ENCODE assay signal across 15 mouse cellular contexts in the genomic region with DNA sequence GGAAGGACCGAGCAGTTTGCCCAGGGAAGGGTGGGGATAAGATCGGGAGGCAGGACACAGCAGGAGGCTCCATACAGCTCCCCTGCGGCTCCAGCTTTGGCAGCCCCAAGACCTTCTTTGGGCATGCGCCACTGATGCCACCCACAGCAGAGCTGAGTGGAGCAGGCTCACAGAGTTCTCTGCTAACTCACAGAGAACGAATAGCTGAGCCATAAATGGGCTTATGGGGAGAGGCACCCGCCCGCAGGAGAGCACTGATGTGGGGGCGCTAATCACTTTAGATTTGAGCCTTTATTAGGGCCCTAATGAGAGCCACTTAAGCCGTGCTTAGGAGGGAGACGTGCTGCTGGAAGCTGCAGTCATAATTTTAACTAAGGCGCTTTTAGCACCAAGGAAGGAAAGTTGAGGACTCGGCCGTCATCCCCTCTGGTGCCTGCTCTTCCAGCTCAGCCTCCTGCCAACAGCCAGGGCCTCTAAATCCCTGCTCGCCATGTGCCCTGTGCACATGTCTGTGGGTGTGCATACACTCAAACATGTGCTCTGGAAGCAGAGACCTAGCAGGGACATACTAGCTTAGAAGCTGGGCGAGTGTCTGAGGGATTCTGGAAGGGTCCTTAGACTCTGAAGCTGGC. TPM values are rescaled to one million over a fixed set of nuclear protein-coding genes. Genes with fewer than 3 reads are reported as not detected.
DNase-seq lines count a peak whose midpoint lies in the region; ATAC-seq and TF ChIP-seq lines count a peak whose summit lies in the region.
"Had no signal": no experiment of that assay in that cellular context is flagged by ENCODE, and none has a peak within 500 bp of the region (broad histone marks: within the 10 kb centered on the region; RNA-seq: fewer than 3 reads in every experiment).

No protein-coding gene starts in this region.

- no peaks in the 10 kb centered on the region for H3K27me3 ChIP-seq in forebrain, embryonic 13.5 days
- no peaks in the 10 kb centered on the region for H3K27me3 ChIP-seq in forebrain, embryonic 10.5 days (ENCODE audit: poor library complexity, severe bottlenecking)
- H3K27me3 ChIP-seq in limb, embryonic 15.5 days = no peaks in the 10 kb centered on the region
- no peaks in the 10 kb centered on the region for H3K27me3 ChIP-seq in midbrain, embryonic 13.5 days
- H3K27me3 ChIP-seq: heart, embryonic 13.5 days; limb, embryonic 13.5 days had no signal

- H3K4me2 ChIP-seq in forebrain, embryonic 13.5 days = no peak overlapping the region
- H3K4me2 ChIP-seq in limb, embryonic 15.5 days = no peak overlapping the region
- no peak overlapping the region for H3K4me2 ChIP-seq in midbrain, embryonic 13.5 days (replicated peaks)
- H3K4me2 ChIP-seq: heart, embryonic 13.5 days; limb, embryonic 13.5 days had no signal

- no peak for DNase-seq in forebrain, embryonic 10.5 days (ENCODE audit: extremely low spot score, low spot score)
- DNase-seq in layer of hippocampus, postnatal 10 days (ENCODE audit: low spot score in 2 of 2) = peak; percentile 63 to 66
- no peak for DNase-seq in embryo, embryonic 10.5 days (ENCODE audit: low spot score)
- DNase-seq in gastrocnemius, adult 18-20 months (ENCODE audit: low spot score) = no peak
- DNase-seq: cerebellum, adult 11 months; lung, postnatal 36 days; thymus, postnatal 4 days had no signal

- no peaks in the 10 kb centered on the region for H3K9me3 ChIP-seq in forebrain, embryonic 13.5 days (replicated peaks)
- H3K9me3 ChIP-seq in forebrain, embryonic 10.5 days = no peaks in the 10 kb centered on the region
- H3K9me3 ChIP-seq in limb, embryonic 15.5 days = no peaks in the 10 kb centered on the region
- H3K9me3 ChIP-seq in midbrain, embryonic 13.5 days = no peaks in the 10 kb centered on the region
- H3K9me3 ChIP-seq: heart, embryonic 13.5 days; limb, embryonic 13.5 days had no signal

- peak; percentile 44; the same call in 1 of the 2 replicates for TF ChIP-seq POLR2A in cortical plate, adult 2 months (IDR thresholded peaks at IDR 0.05; ENCODE audit: extremely low read depth, insufficient read depth, low read length)

- H3K27ac ChIP-seq in forebrain, embryonic 13.5 days = peak overlapping the region; percentile 17; the same call in 1 of the 2 replicates
- no peak overlapping the region for H3K27ac ChIP-seq in forebrain, embryonic 10.5 days
- H3K27ac ChIP-seq in cortical plate, adult 2 months (ENCODE audit: insufficient read depth, low read length) = peak overlapping the region; percentile 86
- H3K27ac ChIP-seq in limb, embryonic 15.5 days = peak overlapping the region; percentile 22; the same call in 1 of the 2 replicates
- H3K27ac ChIP-seq in midbrain, embryonic 13.5 days = no peak overlapping the region
- H3K27ac ChIP-seq: heart, embryonic 13.5 days; limb, embryonic 13.5 days had no signal

- H3K4me3 ChIP-seq in forebrain, embryonic 13.5 days = no peak overlapping the region
- no peak overlapping the region for H3K4me3 ChIP-seq in forebrain, embryonic 10.5 days
- no peak overlapping the region for H3K4me3 ChIP-seq in cortical plate, adult 2 months (ENCODE audit: insufficient read depth, low read length)
- no peak overlapping the region for H3K4me3 ChIP-seq in limb, embryonic 15.5 days
- no peak overlapping the region for H3K4me3 ChIP-seq in midbrain, embryonic 13.5 days (replicated peaks)
- H3K4me3 ChIP-seq: heart, embryonic 13.5 days; limb, embryonic 13.5 days; myocyte had no signal

- H3K4me1 ChIP-seq in forebrain, embryonic 13.5 days = peaks cover 50% of the 10 kb centered on the region
- peaks cover 4% of the 10 kb centered on the region; the same call in 1 of the 2 replicates for H3K4me1 ChIP-seq in forebrain, embryonic 10.5 days
- H3K4me1 ChIP-seq in cortical plate, adult 2 months (ENCODE audit: control insufficient read depth, insufficient read depth, low read length) = peaks cover 31% of the 10 kb centered on the region
- H3K4me1 ChIP-seq in limb, embryonic 15.5 days = no peaks in the 10 kb centered on the region
- peaks cover 35% of the 10 kb centered on the region for H3K4me1 ChIP-seq in midbrain, embryonic 13.5 days (replicated peaks)
- H3K4me1 ChIP-seq: limb, embryonic 13.5 days had no signal

- 0 out of 2 replicates have a peak overlapping the region, but pooled peaks have one; percentile 2 for H3K9ac ChIP-seq in forebrain, embryonic 13.5 days
- H3K9ac ChIP-seq in limb, embryonic 15.5 days = no peak overlapping the region
- no peak overlapping the region; the same call in 1 of the 2 replicates for H3K9ac ChIP-seq in midbrain, embryonic 13.5 days (replicated peaks)
- H3K9ac ChIP-seq: heart, embryonic 13.5 days; limb, embryonic 13.5 days had no signal

- peaks cover 80% of the 10 kb centered on the region for H3K36me3 ChIP-seq in forebrain, embryonic 13.5 days (ENCODE audit: poor library complexity, severe bottlenecking)
- H3K36me3 ChIP-seq in forebrain, embryonic 10.5 days (replicated peaks) = peaks cover 94% of the 10 kb centered on the region
- H3K36me3 ChIP-seq in limb, embryonic 15.5 days = peaks cover 88% of the 10 kb centered on the region
- peaks cover 92% of the 10 kb centered on the region for H3K36me3 ChIP-seq in midbrain, embryonic 13.5 days

- ATAC-seq in forebrain, embryonic 13.5 days = no peak
- no peak for ATAC-seq in limb, embryonic 15.5 days (ENCODE audit: insufficient number of reproducible peaks, low FRiP score, low TSS enrichment, low read depth)
- ATAC-seq in midbrain, embryonic 13.5 days = no peak
- ATAC-seq: intestine, postnatal 0 days had no signal

- no peak for TF ChIP-seq CTCF in cortical plate, adult 2 months (IDR thresholded peaks at IDR 0.05; ENCODE audit: extremely low read depth, insufficient read depth, low read length)

- WGBS in forebrain, embryonic 13.5 days = 59% methylated on average over 15 of the region's 15 CpGs
- 84% methylated on average over 15 of the region's 15 CpGs for WGBS in forebrain, embryonic 10.5 days
- 60% methylated on average over 15 of the region's 15 CpGs for WGBS in limb, embryonic 15.5 days
- WGBS in midbrain, embryonic 13.5 days = 78% methylated on average over 15 of the region's 15 CpGs

RNA-seq across cellular contexts. Expression of a gene that starts 45.3 kb away (rescaled TPM):
- 51.4 and 55.9 TPM in 2 replicates for polyA plus RNA-seq in forebrain, embryonic 13.5 days (2015; fragmentation: Nextera tagmentation; extraction: Ambion mirVana)
- polyA plus RNA-seq in forebrain, embryonic 10.5 days (2016; fragmentation: Nextera tagmentation; extraction: Ambion mirVana) = 35.9 and 39.6 TPM in 2 replicates
- 43.5 and 45.0 TPM in 2 replicates for polyA plus RNA-seq in cortical plate, adult 2 months (2012; rRNA removed)
- 10 to 100 TPM; 85.3 to 87.1 TPM for total RNA-seq in layer of hippocampus, postnatal 10 days (2021)
- polyA plus RNA-seq in limb, embryonic 15.5 days (2015; fragmentation: Nextera tagmentation; extraction: Ambion mirVana) = 35.9 and 37.3 TPM in 2 replicates
- 62.1 and 77.3 TPM in 2 replicates for polyA plus RNA-seq in midbrain, embryonic 13.5 days (2015; fragmentation: Nextera tagmentation; extraction: Ambion mirVana)
- 10 to 100 TPM; 20.1 to 23.1 TPM for total RNA-seq in gastrocnemius, adult 18-20 months (2021)

Comparison
In these comparisons a context has a peak if more than half of its experiments do, and no peak if none do; other contexts are left out.
1. H3K27ac ChIP-seq: peak in forebrain, embryonic 13.5 days (single experiment), cortical plate, adult 2 months (single experiment) and limb, embryonic 15.5 days (single experiment); none in forebrain, embryonic 10.5 days (single experiment) and midbrain, embryonic 13.5 days (single experiment).
2. DNase-seq: peak in layer of hippocampus, postnatal 10 days (2 of 2); none in forebrain, embryonic 10.5 days (single experiment), embryo, embryonic 10.5 days (single experiment) and gastrocnemius, adult 18-20 months (single experiment).